27 mouse cellular contexts compared by ENCODE assay signal in genomic region chr7:50351564-50351963, GRCm38 (mm10).
DNase-seq lines count a peak whose midpoint lies in the region; ATAC-seq lines count a peak whose summit lies in the region.
"Had no signal": no experiment of that assay in that cellular context is flagged by ENCODE, and none has a peak within 500 bp of the region (broad histone marks: within the 10 kb centered on the region; RNA-seq: fewer than 3 reads in every experiment).

No protein-coding gene starts in this region.

- peak; percentile 54; the same call in 1 of the 2 replicates for ATAC-seq in hindbrain, embryonic 16.5 days
- ATAC-seq in hindbrain, embryonic 11.5 days (ENCODE audit: low FRiP score), result no peak
- ATAC-seq in kidney, embryonic 15.5 days (replicated peaks; ENCODE audit: low FRiP score), result peak; percentile 92
- ATAC-seq: CD4-positive, CD25-positive, alpha-beta regulatory T cell, adult 4 months; forebrain, embryonic 15.5 days; inflammation-experienced regulatory T-cells, adult 6 months had no signal

- WGBS in hindbrain, embryonic 16.5 days, result 50% methylated on average over 2 of the region's 2 CpGs
- 55% methylated on average over 2 of the region's 2 CpGs for WGBS in hindbrain, embryonic 11.5 days
- 23% methylated on average over 2 of the region's 2 CpGs for WGBS in kidney, embryonic 15.5 days

- no peak overlapping the region for H3K4me3 ChIP-seq in hindbrain, embryonic 16.5 days (ENCODE audit: low read length)
- H3K4me3 ChIP-seq in hindbrain, embryonic 11.5 days (ENCODE audit: low read depth, low read length), result no peak overlapping the region
- no peak overlapping the region for H3K4me3 ChIP-seq in kidney, embryonic 15.5 days (replicated peaks)
- H3K4me3 ChIP-seq: embryonic facial prominence, embryonic 10.5 days; embryonic facial prominence, embryonic 13.5 days; erythroblast, embryonic 14.5 days; forebrain, embryonic 12.5 days; forebrain, embryonic 15.5 days; heart, embryonic 12.5 days; heart, embryonic 15.5 days; hindbrain, embryonic 12.5 days; hindbrain, embryonic 15.5 days had no signal

- no peak overlapping the region for H3K4me2 ChIP-seq in hindbrain, embryonic 16.5 days (ENCODE audit: low read length)
- no peak overlapping the region for H3K4me2 ChIP-seq in hindbrain, embryonic 11.5 days (replicated peaks; ENCODE audit: low read depth, low read length)
- no peak overlapping the region for H3K4me2 ChIP-seq in kidney, embryonic 15.5 days
- H3K4me2 ChIP-seq: embryonic facial prominence, embryonic 13.5 days; forebrain, embryonic 12.5 days; forebrain, embryonic 15.5 days; heart, embryonic 12.5 days; heart, embryonic 15.5 days; hindbrain, embryonic 12.5 days; hindbrain, embryonic 15.5 days had no signal

- H3K27me3 ChIP-seq in hindbrain, embryonic 16.5 days (replicated peaks; ENCODE audit: control insufficient read depth, insufficient read depth, low read length), result no peaks in the 10 kb centered on the region
- no peaks in the 10 kb centered on the region for H3K27me3 ChIP-seq in hindbrain, embryonic 11.5 days (ENCODE audit: control insufficient read depth, insufficient read depth, low read length)
- H3K27me3 ChIP-seq in kidney, embryonic 15.5 days, result no peaks in the 10 kb centered on the region
- H3K27me3 ChIP-seq: embryonic facial prominence, embryonic 13.5 days; forebrain, embryonic 12.5 days; forebrain, embryonic 15.5 days; heart, embryonic 12.5 days; heart, embryonic 15.5 days; hindbrain, embryonic 12.5 days; hindbrain, embryonic 15.5 days had no signal

- H3K9me3 ChIP-seq in hindbrain, embryonic 16.5 days (ENCODE audit: control insufficient read depth, low read length), result no peaks in the 10 kb centered on the region
- H3K9me3 ChIP-seq in hindbrain, embryonic 11.5 days (ENCODE audit: control insufficient read depth, low read length), result no peaks in the 10 kb centered on the region
- H3K9me3 ChIP-seq in kidney, embryonic 15.5 days (replicated peaks), result no peaks in the 10 kb centered on the region
- H3K9me3 ChIP-seq: embryonic facial prominence, embryonic 10.5 days; embryonic facial prominence, embryonic 13.5 days; forebrain, embryonic 12.5 days; forebrain, embryonic 15.5 days; heart, embryonic 12.5 days; heart, embryonic 15.5 days; hindbrain, embryonic 12.5 days; hindbrain, embryonic 15.5 days had no signal

- H3K36me3 ChIP-seq in hindbrain, embryonic 16.5 days (ENCODE audit: control insufficient read depth, insufficient read depth, low read length), result no peaks in the 10 kb centered on the region
- no peaks in the 10 kb centered on the region for H3K36me3 ChIP-seq in hindbrain, embryonic 11.5 days (ENCODE audit: control insufficient read depth, insufficient read depth, low read length)
- no peaks in the 10 kb centered on the region for H3K36me3 ChIP-seq in kidney, embryonic 15.5 days
- H3K36me3 ChIP-seq: embryonic facial prominence, embryonic 10.5 days; embryonic facial prominence, embryonic 13.5 days; forebrain, embryonic 12.5 days; forebrain, embryonic 15.5 days; heart, embryonic 12.5 days; heart, embryonic 15.5 days; hindbrain, embryonic 12.5 days; hindbrain, embryonic 15.5 days had no signal

- DNase-seq in hindbrain, embryonic 11.5 days (ENCODE audit: low spot score), result no peak
- DNase-seq in kidney, postnatal 14 days, result no peak
- DNase-seq in left cerebral cortex, postnatal 4 days, result peak; percentile 41
- DNase-seq in left cerebral cortex, postnatal 14 days (ENCODE audit: low spot score in 2 of 2), result no peak
- DNase-seq: adrenal gland, adult 2 months; adrenal gland, postnatal 14 days; cerebellum, adult 11-12 months; cerebellum, adult 8-10 months; cerebellum, postnatal 36 days; embryo, embryonic 11 days; gastrocnemius, postnatal 25 days; heart, adult 18-20 months; heart, postnatal 10 days; heart, postnatal 36 days had no signal

- H3K4me1 ChIP-seq in hindbrain, embryonic 16.5 days (ENCODE audit: control insufficient read depth, insufficient read depth, low read depth, low read length), result no peaks in the 10 kb centered on the region
- H3K4me1 ChIP-seq in hindbrain, embryonic 11.5 days (replicated peaks; ENCODE audit: control insufficient read depth, insufficient read depth, low read length), result no peaks in the 10 kb centered on the region
- H3K4me1 ChIP-seq in kidney, embryonic 15.5 days, result 0 out of 2 replicates have a peak, but pooled peaks cover 3% of the 10 kb centered on the region
- H3K4me1 ChIP-seq: embryonic facial prominence, embryonic 10.5 days; embryonic facial prominence, embryonic 13.5 days; forebrain, embryonic 12.5 days; forebrain, embryonic 15.5 days; heart, embryonic 12.5 days; heart, embryonic 15.5 days; hindbrain, embryonic 12.5 days; hindbrain, embryonic 15.5 days had no signal

- no peak overlapping the region for H3K9ac ChIP-seq in hindbrain, embryonic 16.5 days (ENCODE audit: low read depth, low read length)
- H3K9ac ChIP-seq in hindbrain, embryonic 11.5 days (ENCODE audit: low read depth, low read length), result no peak overlapping the region
- H3K9ac ChIP-seq in kidney, embryonic 15.5 days, result no peak overlapping the region
- H3K9ac ChIP-seq: embryonic facial prominence, embryonic 13.5 days; forebrain, embryonic 12.5 days; forebrain, embryonic 15.5 days; heart, embryonic 12.5 days; heart, embryonic 15.5 days; hindbrain, embryonic 12.5 days; hindbrain, embryonic 15.5 days had no signal

- no peak overlapping the region for H3K27ac ChIP-seq in hindbrain, embryonic 16.5 days (ENCODE audit: low read depth, low read length)
- no peak overlapping the region for H3K27ac ChIP-seq in hindbrain, embryonic 11.5 days (ENCODE audit: low read depth, low read length)
- no peak overlapping the region for H3K27ac ChIP-seq in kidney, embryonic 15.5 days
- H3K27ac ChIP-seq: embryonic facial prominence, embryonic 10.5 days; embryonic facial prominence, embryonic 13.5 days; forebrain, embryonic 12.5 days; forebrain, embryonic 15.5 days; heart, embryonic 15.5 days; hindbrain, embryonic 12.5 days; hindbrain, embryonic 15.5 days had no signal

- intact Hi-C loops in left cerebral cortex, postnatal 4 days (cut with DNase I), result no loop called here
- intact Hi-C loops in left cerebral cortex, postnatal 14 days (cut with DNase I), result no loop called here
